Mouse (Mus musculus) limb, embryonic 10.5 days (tissue): ENCODE data around the gene Pam16. TPM values are rescaled to one million over a fixed set of nuclear protein-coding genes. Genes with fewer than 3 reads are reported as not detected.
A peak's percentile ranks its signal among the peaks of the same experiment; 100 is the strongest.

ENCODE experiments used
- DNase-seq: peaks from one replicate; pipeline ENCODE4 v3.0.0-alpha.2; 2017; ENCODE audit warnings: low spot score
- H3K27ac ChIP-seq: fragments of 300-500 bp; sonication (generic); 2 replicates; pipeline ENCODE4 v1.5.1; 2016; ENCODE audit warnings: mild to moderate bottlenecking
- H3K27me3 ChIP-seq: fragments of 300-500 bp; sonication (generic); 2 replicates; pipeline ENCODE4 v1.6.1; 2016; ENCODE audit warnings: low read depth, mild to moderate bottlenecking; ENCODE audit not compliant: poor library complexity, severe bottlenecking
- H3K36me3 ChIP-seq: fragments of 300-500 bp; sonication (generic); 2 replicates; pipeline ENCODE4 v1.6.1; 2016; ENCODE audit warnings: mild to moderate bottlenecking, moderate library complexity
- H3K4me1 ChIP-seq: fragments of 300-500 bp; sonication (generic); 2 replicates; pipeline ENCODE4 v1.6.1; 2016
- H3K4me3 ChIP-seq: fragments of 300-500 bp; sonication (generic); 2 replicates; pipeline ENCODE4 v1.5.1; 2016; ENCODE audit warnings: mild to moderate bottlenecking, moderate library complexity
- H3K9me3 ChIP-seq: fragments of 300-500 bp; sonication (generic); replicated peaks from 2 replicates; pipeline ENCODE4 v1.6.1; 2016; ENCODE audit warnings: mild to moderate bottlenecking
- WGBS: fragments of 180-500 bp; shearing (Covaris S2); methylation state at CpG from one replicate; pipeline ENCODE4 v1.1.7; 2016; 5-methylcytosine and 5-hydroxymethylcytosine counted together
- polyA plus RNA-seq: library from polyadenylated mRNA; unstranded; fragments of >200 nt; fragmentation: Nextera tagmentation; extraction: Ambion mirVana; gene quantifications from 2 replicates; pipeline ENCODE4 v1.2.1, GENCODE M21; 2016

The Pam16 gene
- polyA plus RNA-seq, 1 experiment from 2014 or later: 108 TPM

DNA sequence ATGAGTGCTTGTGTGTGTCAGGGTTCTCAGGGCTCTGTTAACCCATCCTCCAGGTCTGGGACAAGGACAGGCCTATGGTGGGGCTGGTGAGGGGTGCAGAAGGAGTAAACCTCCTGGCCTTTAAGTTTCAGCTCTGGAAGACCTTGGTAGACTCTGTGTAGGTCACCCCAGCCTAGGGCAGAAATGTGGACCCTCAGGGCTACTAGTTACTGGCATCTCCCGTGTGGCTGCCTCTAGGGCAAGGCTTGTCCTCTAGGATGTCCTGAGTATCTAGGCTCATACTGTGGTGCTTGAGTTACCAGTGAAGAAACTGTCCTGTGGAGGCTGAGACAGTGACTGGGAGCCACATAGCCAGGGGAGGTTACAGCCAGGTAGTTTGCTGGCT, 21.3 kb downstream of the Pam16 start:
- DNase-seq: no peak
- peaks cover 100% of the 10 kb centered on the region for H3K4me1 ChIP-seq
- H3K27ac ChIP-seq: peak overlapping the region; percentile 86
- no peaks in the 10 kb centered on the region for H3K27me3 ChIP-seq
- peaks cover 9% of the 10 kb centered on the region for H3K36me3 ChIP-seq
- WGBS: 59% methylated on average over 1 of the region's 1 CpGs
- H3K9me3 ChIP-seq: no peaks in the 10 kb centered on the region
- peak overlapping the region; percentile 32 for H3K4me3 ChIP-seq

DNA sequence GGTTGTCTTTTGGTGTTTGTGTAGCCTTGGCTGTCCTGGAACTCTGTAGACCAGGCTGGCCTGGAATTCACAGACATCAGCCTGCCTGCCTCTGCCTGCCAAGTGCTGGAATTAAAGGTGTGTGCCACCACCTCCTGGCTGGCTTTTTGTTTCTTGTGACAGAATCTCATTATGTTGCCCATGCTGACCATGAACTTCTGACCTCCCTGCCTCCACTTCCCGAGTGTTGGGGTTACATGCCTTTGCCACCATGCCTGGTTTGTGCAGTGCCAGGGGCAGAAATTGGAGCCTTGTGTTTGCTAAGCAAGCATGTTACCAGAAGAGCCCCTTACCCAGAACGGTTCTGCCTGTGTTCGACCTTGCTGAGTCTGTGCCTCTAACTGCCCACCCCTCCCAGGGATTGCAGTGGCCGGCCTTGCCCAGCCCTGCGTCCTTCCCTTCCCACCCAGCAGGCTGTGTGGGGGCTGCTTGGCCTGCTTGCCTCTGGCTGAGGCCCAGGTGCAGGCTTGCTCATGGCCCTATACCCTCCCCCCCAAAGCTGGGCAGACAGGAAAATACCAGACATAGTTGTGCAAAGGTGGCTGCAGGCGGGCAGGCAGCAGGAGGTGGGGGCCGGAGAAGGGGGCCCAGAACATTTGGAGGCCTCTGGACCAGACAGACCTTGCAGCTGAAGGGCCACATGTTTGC, 21.9 kb downstream of the Pam16 start:
- Histone ChIP-seq H3K27ac (peak overlapping the region; percentile 86), H3K27me3 (no peaks in the 10 kb centered on the region), H3K4me1 (peaks cover 100% of the 10 kb centered on the region), H3K36me3 (0 out of 2 replicates have a peak, but pooled peaks cover 8% of the 10 kb centered on the region), H3K4me3 (peak overlapping the region; percentile 32), H3K9me3 (no peaks in the 10 kb centered on the region)
- 33% methylated on average over 7 of the region's 7 CpGs for WGBS
- DNase-seq: peak; percentile 62

DNA sequence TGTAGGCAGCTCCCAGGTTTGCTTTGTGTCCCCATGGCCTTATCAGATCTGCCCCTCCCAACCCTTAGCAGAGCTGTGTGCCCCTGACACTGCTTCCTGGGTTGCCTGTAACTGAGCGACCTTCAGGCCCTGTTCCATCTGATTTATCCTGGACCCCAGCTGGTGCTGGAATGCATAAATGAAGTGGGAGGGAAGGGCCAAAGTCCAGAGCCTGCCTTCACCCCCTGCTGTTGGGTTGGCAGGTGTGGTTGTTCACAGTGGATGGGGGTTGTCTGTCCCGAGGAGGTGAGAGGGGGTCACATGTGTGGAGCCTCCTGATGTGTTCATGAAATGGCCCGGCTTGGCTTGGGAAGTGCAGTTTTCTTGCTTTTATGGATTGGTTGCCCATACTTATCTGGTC, 22.6 kb downstream of the Pam16 start:
- H3K9me3 ChIP-seq: no peaks in the 10 kb centered on the region

DNA sequence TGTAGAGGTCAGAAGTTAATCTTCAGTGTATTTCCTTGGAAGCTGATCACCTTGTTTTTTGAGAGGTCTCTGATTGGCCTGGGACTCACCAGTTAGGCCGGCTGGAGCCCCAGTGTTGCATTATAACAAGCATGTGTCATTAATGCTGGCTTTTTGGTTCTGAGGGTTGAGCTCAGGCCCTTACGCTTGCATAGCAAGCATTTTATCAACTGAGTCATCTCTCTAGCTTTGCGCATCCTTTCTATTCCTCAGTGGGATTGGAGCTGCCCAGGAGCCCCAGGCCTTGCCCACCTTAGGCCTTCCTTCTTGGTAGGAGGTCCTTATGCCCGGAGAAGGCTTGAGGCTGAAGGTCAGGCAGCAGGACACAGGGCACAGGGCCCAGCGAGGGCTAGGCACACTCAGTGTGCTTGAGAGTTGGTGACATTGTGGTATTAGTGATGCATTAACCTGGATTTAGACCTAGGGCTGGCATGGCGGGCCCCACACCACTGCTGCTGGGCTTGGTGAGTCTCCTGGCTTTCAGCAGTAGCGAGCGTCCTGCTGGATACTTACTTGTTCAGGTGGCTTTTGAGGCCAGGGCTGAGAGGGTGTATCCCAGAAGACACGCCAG, 24.0 kb downstream of the Pam16 start:
- Histone ChIP-seq H3K4me1 (peaks cover 100% of the 10 kb centered on the region), H3K27ac (peak overlapping the region; percentile 57; the same call in 1 of the 2 replicates)
- WGBS: 77% methylated on average over 9 of the region's 9 CpGs

More for the DNA sequence above, 22.6 kb downstream of the Pam16 start:
- peak; percentile 47 for DNase-seq
- no peaks in the 10 kb centered on the region for H3K27me3 ChIP-seq
- 20% methylated on average over 3 of the region's 3 CpGs for WGBS
- peak overlapping the region; percentile 32 for H3K4me3 ChIP-seq
- peaks cover 100% of the 10 kb centered on the region for H3K4me1 ChIP-seq
- 0 out of 2 replicates have a peak, but pooled peaks cover 9% of the 10 kb centered on the region for H3K36me3 ChIP-seq
- peak overlapping the region; percentile 86 for H3K27ac ChIP-seq

DNA sequence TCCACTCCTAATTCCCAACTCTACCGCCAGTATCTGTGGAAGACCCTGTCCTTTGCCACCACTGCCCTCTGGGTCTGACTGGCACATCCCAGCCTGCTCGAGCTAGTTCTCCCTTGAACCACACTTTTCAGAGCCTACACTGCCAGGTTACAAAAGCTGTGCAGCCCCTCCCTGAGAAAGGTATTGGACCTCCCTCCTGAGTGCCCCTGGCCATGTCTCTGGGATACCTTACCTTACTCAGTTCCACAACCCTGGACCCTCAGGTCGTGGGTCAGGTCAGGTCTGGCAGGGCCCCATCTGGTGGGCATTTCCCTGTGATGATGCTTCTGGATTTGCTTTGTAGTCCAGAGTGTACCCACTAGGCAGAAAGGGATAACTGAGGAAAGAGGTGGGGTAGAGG, 25.2 kb downstream of the Pam16 start:
- Histone ChIP-seq H3K4me1 (peaks cover 98% of the 10 kb centered on the region), H3K27me3 (no peaks in the 10 kb centered on the region), H3K9me3 (no peaks in the 10 kb centered on the region), H3K4me3 (no peak overlapping the region), H3K36me3 (0 out of 2 replicates have a peak, but pooled peaks cover 9% of the 10 kb centered on the region), H3K27ac (peak overlapping the region; percentile 59)
- WGBS: 86% methylated on average over 3 of the region's 3 CpGs
- DNase-seq: no peak

More for the DNA sequence above, 24.0 kb downstream of the Pam16 start:
- DNase-seq: no peak
- Histone ChIP-seq H3K9me3 (no peaks in the 10 kb centered on the region), H3K4me3 (no peak overlapping the region), H3K27me3 (no peaks in the 10 kb centered on the region), H3K36me3 (0 out of 2 replicates have a peak, but pooled peaks cover 9% of the 10 kb centered on the region)

DNA sequence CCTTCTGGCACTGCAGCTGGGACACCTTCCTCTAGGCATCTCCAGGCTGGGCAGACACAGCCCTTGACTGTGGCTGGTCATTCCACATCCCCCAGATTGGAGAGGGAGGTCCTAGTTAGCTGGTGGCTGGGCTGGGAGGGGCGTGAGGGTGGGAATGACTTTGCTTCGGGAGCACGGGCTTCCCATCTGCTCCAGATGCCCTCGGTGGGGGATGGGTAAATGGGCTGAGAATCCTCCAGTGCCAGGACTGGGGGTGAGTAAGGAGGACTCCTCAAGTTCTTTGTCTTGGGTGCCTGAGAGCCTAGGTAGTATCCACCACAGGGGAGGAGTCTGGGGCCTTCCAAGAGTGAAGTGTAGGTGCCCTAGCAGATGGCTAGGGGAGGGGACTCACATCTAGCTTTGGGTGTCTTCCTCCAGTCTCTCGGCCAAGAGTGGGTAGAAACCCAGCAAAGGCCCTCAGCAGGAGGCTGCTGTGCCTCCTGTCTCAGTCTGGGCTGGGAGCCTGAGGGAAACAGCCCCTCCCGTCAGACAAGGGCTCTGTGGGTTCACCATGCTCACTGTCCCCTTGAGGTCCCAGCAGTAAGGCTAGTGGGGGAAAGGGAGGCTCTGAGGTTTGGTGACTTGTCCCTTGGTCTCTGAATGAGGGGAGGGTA, 25.8 kb downstream of the Pam16 start:
- Histone ChIP-seq H3K36me3 (0 out of 2 replicates have a peak, but pooled peaks cover 9% of the 10 kb centered on the region), H3K4me3 (peak overlapping the region; percentile 26), H3K9me3 (no peaks in the 10 kb centered on the region), H3K4me1 (peaks cover 96% of the 10 kb centered on the region), H3K27ac (peak overlapping the region; percentile 59), H3K27me3 (no peaks in the 10 kb centered on the region)
- 18% methylated on average over 6 of the region's 6 CpGs for whole genome bisulfite sequencing
- peak; percentile 36 for DNase-seq

DNA sequence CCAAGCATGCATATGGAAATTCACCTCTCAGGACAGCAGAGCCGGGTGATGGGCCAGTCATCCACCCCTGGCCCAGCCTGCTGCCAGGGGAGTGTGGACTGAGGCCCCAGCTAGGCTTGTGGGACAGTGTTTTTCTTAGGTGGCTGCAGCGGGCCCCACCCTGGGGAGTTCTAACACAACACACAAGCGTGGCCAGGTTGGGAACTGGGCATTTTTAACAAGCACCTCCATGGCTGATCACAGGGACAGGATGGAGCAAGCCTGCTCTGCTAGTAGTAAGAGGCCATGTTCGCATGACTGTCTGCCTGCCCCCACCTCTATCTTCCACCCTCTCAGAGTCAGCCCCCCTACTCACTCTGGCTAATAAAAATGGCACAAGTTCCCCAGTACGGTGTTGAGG, 26.7 kb downstream of the Pam16 start:
- H3K4me1 ChIP-seq: peaks cover 96% of the 10 kb centered on the region
- DNase-seq: no peak
- H3K27me3 ChIP-seq: no peaks in the 10 kb centered on the region
- H3K36me3 ChIP-seq: 0 out of 2 replicates have a peak, but pooled peaks cover 9% of the 10 kb centered on the region
- H3K27ac ChIP-seq: peak overlapping the region; percentile 59; the same call in 1 of the 2 replicates
- H3K4me3 ChIP-seq: peak overlapping the region; percentile 26
- no peaks in the 10 kb centered on the region for H3K9me3 ChIP-seq
- 59% methylated on average over 5 of the region's 5 CpGs for WGBS

DNA sequence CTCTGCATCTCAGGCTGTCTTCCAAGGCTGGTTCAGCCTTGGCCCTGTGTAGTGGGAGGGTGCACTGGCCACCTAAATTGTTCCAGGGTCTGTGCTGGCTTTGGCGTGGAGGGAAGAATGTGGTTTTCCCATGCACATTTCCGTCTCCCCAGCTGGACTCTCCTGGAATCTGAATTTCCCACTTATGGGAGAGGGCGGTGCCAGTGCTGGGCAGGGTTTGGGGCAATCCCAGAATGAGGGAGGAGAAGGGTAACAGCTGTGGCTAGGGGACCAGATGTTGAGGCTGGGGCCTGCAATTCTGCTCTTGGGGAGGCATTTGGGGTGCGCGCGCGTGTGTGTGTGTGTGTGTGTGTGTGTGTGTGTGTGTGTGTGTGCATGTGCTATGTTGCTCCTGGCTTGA, 27.5 kb downstream of the Pam16 start:
- WGBS: 67% methylated on average over 6 of the region's 7 CpGs
- Histone ChIP-seq H3K4me3 (peak overlapping the region; percentile 97), H3K27ac (peak overlapping the region; percentile 99), H3K4me1 (peaks cover 96% of the 10 kb centered on the region), H3K9me3 (no peaks in the 10 kb centered on the region), H3K27me3 (no peaks in the 10 kb centered on the region), H3K36me3 (0 out of 2 replicates have a peak, but pooled peaks cover 9% of the 10 kb centered on the region)
- peak; percentile 34 for DNase-seq

DNA sequence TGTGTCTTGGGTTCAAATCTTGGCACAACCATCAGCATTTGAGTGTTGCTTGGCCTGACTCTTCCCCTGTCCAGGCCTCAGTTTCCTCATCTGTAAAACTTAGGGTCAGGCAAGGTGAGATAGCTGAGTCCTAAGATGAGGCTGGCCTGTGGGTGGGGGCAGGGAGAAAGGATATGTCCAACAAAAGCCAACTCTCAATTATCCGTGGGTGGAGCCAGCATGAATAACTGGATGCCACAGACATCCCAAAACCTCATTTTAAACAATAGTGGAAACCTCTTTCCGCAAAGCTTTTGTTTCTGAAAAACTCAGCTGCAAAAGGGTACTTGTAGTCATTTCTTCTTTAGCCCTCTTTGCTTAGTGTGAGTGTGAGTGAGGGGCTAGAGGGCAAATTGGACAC, 28.0 kb downstream of the Pam16 start:
- H3K4me3 ChIP-seq: peak overlapping the region; percentile 97
- peaks cover 93% of the 10 kb centered on the region for H3K4me1 ChIP-seq
- no peaks in the 10 kb centered on the region for H3K9me3 ChIP-seq
- H3K27ac ChIP-seq: peak overlapping the region; percentile 99
- 0 out of 2 replicates have a peak, but pooled peaks cover 9% of the 10 kb centered on the region for H3K36me3 ChIP-seq
- no peaks in the 10 kb centered on the region for H3K27me3 ChIP-seq
- 70% methylated on average over 2 of the region's 2 CpGs for WGBS
- DNase-seq: no peak

DNA sequence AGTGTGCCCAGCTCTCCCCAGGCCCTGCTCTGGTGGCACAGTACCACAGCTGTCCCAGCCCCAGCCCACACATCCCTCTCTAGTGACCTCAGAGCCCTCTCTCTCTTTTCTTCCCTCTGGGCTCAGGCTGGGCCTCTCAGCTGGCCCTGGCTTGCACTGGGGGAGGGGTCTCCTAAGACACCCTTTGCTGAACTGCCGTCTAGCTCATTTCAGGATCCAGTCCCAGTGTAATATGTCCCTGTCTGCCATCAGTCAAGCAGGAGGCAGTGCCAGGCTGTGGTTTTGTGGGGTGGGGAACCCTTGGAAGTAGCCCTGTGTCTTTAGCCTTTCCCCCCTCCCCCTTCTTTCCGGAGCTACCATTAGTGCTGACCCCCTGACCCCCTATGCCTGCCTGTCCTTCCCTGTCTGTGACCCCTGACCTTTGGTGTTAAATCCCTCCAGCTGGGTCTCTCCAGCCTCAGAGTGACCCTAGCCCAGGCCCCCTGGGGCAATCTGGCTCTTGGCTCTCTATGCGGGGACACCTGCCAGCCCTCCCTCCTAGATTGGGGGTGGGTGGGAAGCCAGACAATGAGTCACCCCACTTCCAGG, 28.6 kb downstream of the Pam16 start:
- no peaks in the 10 kb centered on the region for H3K9me3 ChIP-seq
- peaks cover 10% of the 10 kb centered on the region for H3K36me3 ChIP-seq
- DNase-seq: no peak
- WGBS: 3% methylated on average over 3 of the region's 3 CpGs
- H3K27ac ChIP-seq: peak overlapping the region; percentile 99
- peaks cover 87% of the 10 kb centered on the region for H3K4me1 ChIP-seq
- no peaks in the 10 kb centered on the region for H3K27me3 ChIP-seq
- peak overlapping the region; percentile 97 for H3K4me3 ChIP-seq

DNA sequence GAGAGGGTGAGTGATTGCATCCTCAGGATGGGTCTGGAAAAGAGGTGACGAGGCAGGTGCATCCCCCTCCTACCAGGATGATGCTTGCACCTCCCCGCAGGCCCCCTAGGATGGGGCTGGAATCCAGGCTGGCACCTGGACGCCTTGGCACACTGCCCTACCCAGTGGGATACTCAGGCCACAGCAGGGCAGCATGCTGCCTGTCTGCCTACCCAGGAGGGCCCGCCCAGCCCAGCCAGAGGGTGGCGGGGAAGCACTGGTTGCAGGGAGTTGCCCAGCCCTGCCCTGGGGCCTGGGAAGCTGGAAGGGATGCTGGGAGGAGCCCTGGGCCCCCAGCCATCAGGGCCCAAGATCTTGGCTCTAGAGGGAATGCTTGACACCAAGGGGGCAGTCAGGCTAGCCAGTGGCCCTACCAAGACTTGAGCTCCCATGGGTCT, 29.2 kb downstream of the Pam16 start:
- Histone ChIP-seq H3K36me3 (peaks cover 17% of the 10 kb centered on the region), H3K4me3 (peak overlapping the region; percentile 97), H3K4me1 (peaks cover 80% of the 10 kb centered on the region), H3K27me3 (no peaks in the 10 kb centered on the region), H3K27ac (peak overlapping the region; percentile 99), H3K9me3 (no peaks in the 10 kb centered on the region)
- WGBS: 7% methylated on average over 5 of the region's 5 CpGs
- peak; percentile 53 for DNase-seq

DNA sequence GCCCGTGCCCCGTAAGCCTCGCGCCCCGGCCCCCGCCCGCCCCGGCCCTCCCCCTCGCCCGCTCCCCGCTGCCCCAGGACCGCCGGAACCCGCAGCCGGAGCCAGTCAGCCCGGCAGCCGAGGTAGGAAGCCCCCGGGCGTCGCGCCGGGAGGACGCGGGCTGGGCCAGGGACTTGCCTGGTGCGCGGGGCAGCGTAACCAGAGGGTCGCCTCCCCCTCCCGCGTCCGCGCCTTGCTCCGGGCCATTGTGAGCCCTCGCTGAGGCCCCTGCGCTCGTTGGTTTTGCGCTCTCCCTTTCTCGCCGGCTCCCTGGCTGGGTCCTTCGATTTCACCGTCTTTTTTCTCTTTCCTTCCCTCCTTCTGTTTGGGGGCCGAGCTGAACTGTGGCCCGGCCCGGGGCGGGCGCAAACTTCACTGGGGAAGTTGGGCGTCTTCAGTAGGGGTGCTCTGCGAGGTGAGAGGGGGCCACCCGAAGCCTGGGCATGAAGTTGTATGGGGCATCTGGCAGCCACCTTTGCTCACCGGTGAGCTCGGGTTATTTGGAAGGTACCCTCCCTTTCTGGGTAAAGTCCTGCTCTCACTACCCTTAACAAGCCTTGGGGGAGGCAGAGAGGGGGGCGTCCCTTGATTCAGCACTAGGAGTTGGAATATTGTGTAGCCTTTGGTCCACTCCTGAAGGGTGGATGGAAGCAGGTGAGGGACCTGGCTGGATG, 29.8 kb downstream of the Pam16 start:
- Histone ChIP-seq H3K4me3 (peak overlapping the region; percentile 97), H3K4me1 (peaks cover 74% of the 10 kb centered on the region), H3K27ac (peak overlapping the region; percentile 99), H3K36me3 (peaks cover 22% of the 10 kb centered on the region), H3K27me3 (no peaks in the 10 kb centered on the region), H3K9me3 (no peaks in the 10 kb centered on the region)
- DNase-seq: no peak
- under 1% methylated on average over 52 of the region's 52 CpGs for WGBS
